ENCODE assay signal across 8 mouse cellular contexts in genomic region chr5:150195514-150196210, GRCm38 (mm10).
DNase-seq lines count a peak whose midpoint lies in the region; ATAC-seq lines count a peak whose summit lies in the region.

No protein-coding gene starts in this region.

- H3K4me3 ChIP-seq in hindbrain, embryonic 11.5 days (ENCODE audit: low read depth, low read length): peak overlapping the region; percentile 32
- H3K4me3 ChIP-seq in lung, embryonic 16.5 days (ENCODE audit: low read length): peak overlapping the region; percentile 55

- WGBS in hindbrain, embryonic 11.5 days: 8% methylated on average over 22 of the region's 22 CpGs
- 3% methylated on average over 22 of the region's 22 CpGs for WGBS in lung, embryonic 16.5 days

- H3K9ac ChIP-seq in hindbrain, embryonic 11.5 days (ENCODE audit: low read depth, low read length): peak overlapping the region; percentile 49; the same call in 1 of the 2 replicates
- H3K9ac ChIP-seq in lung, embryonic 16.5 days (ENCODE audit: low read length): peak overlapping the region; percentile 41

- no peaks in the 10 kb centered on the region for H3K36me3 ChIP-seq in hindbrain, embryonic 11.5 days (ENCODE audit: control insufficient read depth, insufficient read depth, low read length)
- H3K36me3 ChIP-seq in lung, embryonic 16.5 days (ENCODE audit: control insufficient read depth, insufficient read depth, low read length): no peaks in the 10 kb centered on the region

- peak; percentile 65 for ATAC-seq in hindbrain, embryonic 11.5 days (ENCODE audit: low FRiP score)
- ATAC-seq in lung, embryonic 16.5 days (ENCODE audit: low read depth): peak; percentile 87

- DNase-seq in Muller cell, postnatal 12 days (ENCODE audit: inconsistent ontology term): peak; percentile 76
- peak; percentile 88 to 92 for DNase-seq in cerebellum, postnatal 14 days
- peak; percentile 53 to 60 for DNase-seq in frontal cortex, postnatal 10 days (ENCODE audit: low spot score in 2 of 2)
- DNase-seq in hindbrain, embryonic 11.5 days (ENCODE audit: low spot score): peak; percentile 68
- DNase-seq in layer of hippocampus, postnatal 10 days (ENCODE audit: low spot score in 2 of 2): peak; percentile 61 to 67
- peak; percentile 23 for DNase-seq in ovary, postnatal 10 days (ENCODE audit: low spot score)
- peak; percentile 48 for DNase-seq in thymus, postnatal 4 days

- H3K9me3 ChIP-seq in hindbrain, embryonic 11.5 days (ENCODE audit: control insufficient read depth, low read length): no peaks in the 10 kb centered on the region; the same call in 1 of the 2 replicates
- peaks cover 2% of the 10 kb centered on the region; the same call in 1 of the 2 replicates for H3K9me3 ChIP-seq in lung, embryonic 16.5 days (ENCODE audit: control insufficient read depth, low read length)

- no peaks in the 10 kb centered on the region for H3K4me1 ChIP-seq in hindbrain, embryonic 11.5 days (replicated peaks; ENCODE audit: control insufficient read depth, insufficient read depth, low read length)
- peaks cover 15% of the 10 kb centered on the region for H3K4me1 ChIP-seq in lung, embryonic 16.5 days (replicated peaks; ENCODE audit: control insufficient read depth, insufficient read depth, low read length)

- peak overlapping the region; percentile 64 for H3K4me2 ChIP-seq in hindbrain, embryonic 11.5 days (replicated peaks; ENCODE audit: low read depth, low read length)
- H3K4me2 ChIP-seq in lung, embryonic 16.5 days (ENCODE audit: low read depth, low read length): peak overlapping the region; percentile 81

- H3K27ac ChIP-seq in hindbrain, embryonic 11.5 days (ENCODE audit: low read depth, low read length): no peak overlapping the region
- H3K27ac ChIP-seq in lung, embryonic 16.5 days (ENCODE audit: low read length): peak overlapping the region; percentile 75

- no peaks in the 10 kb centered on the region for H3K27me3 ChIP-seq in hindbrain, embryonic 11.5 days (ENCODE audit: control insufficient read depth, insufficient read depth, low read length)
- no peaks in the 10 kb centered on the region for H3K27me3 ChIP-seq in lung, embryonic 16.5 days (ENCODE audit: control insufficient read depth, insufficient read depth, low read depth, low read length)

Comparison
In these comparisons a context has a peak if more than half of its experiments do, and no peak if none do; other contexts are left out.
1. DNase-seq: peak in every context shown above with its lines; median percentile 90 in cerebellum, postnatal 14 days; 76 in Muller cell, postnatal 12 days; 68 in hindbrain, embryonic 11.5 days; 64 in layer of hippocampus, postnatal 10 days; 56 in frontal cortex, postnatal 10 days; 48 in thymus, postnatal 4 days; 23 in ovary, postnatal 10 days.